Mouse (Mus musculus) bone marrow, adult 2 months (tissue): ENCODE measurements around the gene Kiss1r.

ENCODE experiments used
- CTCF ChIP-seq: fragments of 200-500 bp; IDR thresholded peaks from 2 replicates; pipeline ENCODE4 v1.5.1; 2011; ENCODE audit warnings: low read length, control low read depth; ENCODE audit not compliant: control insufficient read depth, insufficient read depth
- POLR2A ChIP-seq: fragments of 200-500 bp; IDR thresholded peaks from 2 replicates; pipeline ENCODE4 v1.6.1; 2011; ENCODE audit warnings: low read depth, mild to moderate bottlenecking, control low read depth, low read length, borderline replicate concordance; ENCODE audit not compliant: control insufficient read depth

- TF ChIP-seq POLR2A (no peak), CTCF (no peak)
Observed at GRCm38 (mm10) chr10:79906712-79907111, 10.1 kb upstream of the Kiss1r start.
